Mouse (Mus musculus) embryonic facial prominence, embryonic 14.5 days (tissue): Measurements from ENCODE around the gene Kdelc2. TPM values are rescaled to one million over a fixed set of nuclear protein-coding genes. Genes with fewer than 3 reads are reported as not detected.

ENCODE experiments used
- ATAC-seq: fragments of 200-750 bp; cut with Nextera tagmentation; 2 replicates; pipeline ENCODE4 v1.8.0; 2017; ENCODE audit warnings: low read depth, moderate number of reproducible peaks, moderate TSS enrichment
- DNase-seq: peaks from one replicate; pipeline ENCODE4 v3.0.0-alpha.2; 2015; ENCODE audit warnings: low spot score
- H3K27ac ChIP-seq: fragments of 300-500 bp; sonication (generic); replicated peaks from 2 replicates; pipeline ENCODE4 v1.5.1; 2014; ENCODE audit warnings: low read depth, mild to moderate bottlenecking, low read length, moderate library complexity
- H3K27me3 ChIP-seq: fragments of 300-500 bp; sonication (generic); replicated peaks from 2 replicates; pipeline ENCODE4 v1.6.1; 2014; ENCODE audit warnings: low read length; ENCODE audit not compliant: control insufficient read depth, insufficient read depth
- H3K36me3 ChIP-seq: fragments of 300-500 bp; sonication (generic); 2 replicates; pipeline ENCODE4 v1.6.1; 2014; ENCODE audit warnings: low read length, mixed read lengths; ENCODE audit not compliant: control insufficient read depth, insufficient read depth
- H3K4me1 ChIP-seq: fragments of 300-500 bp; sonication (generic); 2 replicates; pipeline ENCODE4 v1.6.1; 2014; ENCODE audit warnings: antibody characterized with exemption, low read length; ENCODE audit not compliant: control insufficient read depth, insufficient read depth
- H3K4me2 ChIP-seq: fragments of 300-500 bp; sonication (generic); 2 replicates; pipeline ENCODE4 v1.6.1; 2014; ENCODE audit warnings: low read depth, mild to moderate bottlenecking, low read length, moderate library complexity, mixed read lengths
- H3K4me3 ChIP-seq: fragments of 300-500 bp; sonication (generic); 2 replicates; pipeline ENCODE4 v1.5.1; 2014; ENCODE audit warnings: low read depth, mild to moderate bottlenecking, low read length
- H3K9ac ChIP-seq: fragments of 300-500 bp; sonication (generic); 2 replicates; pipeline ENCODE4 v1.6.1; 2014; ENCODE audit warnings: low read depth, mild to moderate bottlenecking, low read length, moderate library complexity, mixed read lengths
- H3K9me3 ChIP-seq: fragments of 300-500 bp; sonication (generic); 2 replicates; pipeline ENCODE4 v1.6.1; 2016; ENCODE audit warnings: low read length; ENCODE audit not compliant: control insufficient read depth
- WGBS: fragments of 180-500 bp; shearing (Covaris S2); extraction: QIAGEN DNeasy Blood & Tissue Kit; methylation state at CpG from one replicate; pipeline ENCODE4 v1.1.7; 2014; 5-methylcytosine and 5-hydroxymethylcytosine counted together
- polyA plus RNA-seq: library from polyadenylated mRNA; unstranded; fragments of >200 nt; fragmentation: Nextera tagmentation; extraction: Ambion mirVana; gene quantifications from 2 replicates; pipeline ENCODE4 v1.2.1, GENCODE M21; 2014

The Kdelc2 gene
- polyA plus RNA-seq, 1 experiment from 2014 or later: 29.8 TPM

GRCm38 (mm10) chr9:53346402-53346801 is 37.4 kb upstream of the Kdelc2 start:
- Histone ChIP-seq H3K4me2 (no peak overlapping the region), H3K9me3 (peaks cover 11% of the 10 kb centered on the region), H3K9ac (no peak overlapping the region), H3K27me3 (no peaks in the 10 kb centered on the region; the same call in 1 of the 2 replicates), H3K4me3 (no peak overlapping the region), H3K36me3 (no peaks in the 10 kb centered on the region), H3K27ac (no peak overlapping the region), H3K4me1 (no peaks in the 10 kb centered on the region)
- no peak for ATAC-seq
- DNase-seq: no peak
- 62% methylated on average over 6 of the region's 6 CpGs for WGBS

- no peak for DNase-seq
Observed at GRCm38 (mm10) chr9:53349211-53349610, 34.6 kb upstream of the Kdelc2 start.

DNA sequence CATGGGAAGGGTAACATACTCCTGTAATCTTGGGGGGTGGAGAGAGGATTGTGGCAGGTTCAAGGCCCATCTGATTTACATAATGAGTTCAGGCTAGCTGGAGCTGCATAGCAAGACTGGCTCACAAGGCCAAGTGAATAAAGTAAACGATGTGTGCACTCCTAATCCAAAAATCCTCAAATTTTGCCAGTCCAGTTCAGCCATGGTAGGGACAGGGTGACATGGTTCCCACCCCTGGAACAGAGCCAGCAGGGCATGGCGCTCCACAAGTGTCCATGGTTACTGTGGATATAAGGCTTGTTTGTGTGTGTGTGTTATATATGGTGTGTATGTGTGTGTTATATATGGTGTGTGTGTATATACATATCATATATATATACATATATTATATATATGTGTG is 33.5 kb upstream of the Kdelc2 start:
- Histone ChIP-seq H3K4me2 (no peak overlapping the region), H3K27ac (no peak overlapping the region), H3K36me3 (no peaks in the 10 kb centered on the region), H3K9ac (no peak overlapping the region), H3K4me1 (no peaks in the 10 kb centered on the region), H3K4me3 (no peak overlapping the region), H3K27me3 (no peaks in the 10 kb centered on the region), H3K9me3 (peaks cover 11% of the 10 kb centered on the region)
- no peak for ATAC-seq
- DNase-seq: no peak
- WGBS: 82% methylated on average over 2 of the region's 2 CpGs

More at GRCm38 (mm10) chr9:53349211-53349610, 34.6 kb upstream of the Kdelc2 start:
- no peak overlapping the region for H3K9ac ChIP-seq
- H3K4me3 ChIP-seq: no peak overlapping the region
- H3K4me1 ChIP-seq: no peaks in the 10 kb centered on the region
- 96% methylated on average over 1 of the region's 1 CpGs for WGBS
- peaks cover 11% of the 10 kb centered on the region for H3K9me3 ChIP-seq
- H3K4me2 ChIP-seq: no peak overlapping the region
- no peak for ATAC-seq
- H3K27ac ChIP-seq: no peak overlapping the region
- no peaks in the 10 kb centered on the region for H3K36me3 ChIP-seq
- H3K27me3 ChIP-seq: no peaks in the 10 kb centered on the region

DNA sequence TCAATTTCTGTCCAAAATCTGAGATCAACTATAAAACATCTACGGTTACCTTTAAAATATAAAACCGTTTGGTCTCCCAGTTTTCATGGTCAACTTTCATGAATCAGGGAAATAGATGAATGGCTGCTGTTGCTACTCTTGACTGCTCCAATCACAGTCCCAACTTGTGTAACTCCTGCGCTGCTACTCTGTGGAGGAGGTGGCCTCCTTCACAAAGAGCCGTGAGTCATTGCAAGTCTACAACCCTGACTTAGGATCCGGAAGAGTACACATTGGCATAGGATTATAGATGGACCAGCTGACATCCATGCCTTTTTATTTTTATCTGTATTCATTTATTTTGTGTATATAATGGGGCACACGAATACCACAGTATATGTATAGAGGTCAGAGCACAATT is 31.9 kb upstream of the Kdelc2 start:
- H3K27ac ChIP-seq: no peak overlapping the region

GRCm38 (mm10) chr9:53353161-53353560 is 30.7 kb upstream of the Kdelc2 start:
- Histone ChIP-seq H3K27ac (no peak overlapping the region), H3K36me3 (no peaks in the 10 kb centered on the region), H3K4me2 (no peak overlapping the region), H3K9me3 (peaks cover 11% of the 10 kb centered on the region), H3K9ac (no peak overlapping the region), H3K27me3 (no peaks in the 10 kb centered on the region), H3K4me1 (no peaks in the 10 kb centered on the region), H3K4me3 (no peak overlapping the region)
- ATAC-seq (no peak), DNase-seq (no peak)
- 91% methylated on average over 5 of the region's 5 CpGs for WGBS

More for the DNA sequence above, 31.9 kb upstream of the Kdelc2 start:
- WGBS: 88% methylated on average over 6 of the region's 6 CpGs
- peaks cover 11% of the 10 kb centered on the region for H3K9me3 ChIP-seq
- H3K27me3 ChIP-seq: no peaks in the 10 kb centered on the region
- no peaks in the 10 kb centered on the region for H3K36me3 ChIP-seq
- H3K9ac ChIP-seq: no peak overlapping the region
- H3K4me1 ChIP-seq: no peaks in the 10 kb centered on the region
- DNase-seq: no peak
- no peak overlapping the region for H3K4me3 ChIP-seq
- ATAC-seq: no peak
- H3K4me2 ChIP-seq: no peak overlapping the region

GRCm38 (mm10) chr9:53356219-53357155 is 27.3 kb upstream of the Kdelc2 start:
- Histone ChIP-seq H3K27ac (no peak overlapping the region), H3K27me3 (no peaks in the 10 kb centered on the region), H3K4me3 (no peak overlapping the region), H3K4me1 (no peaks in the 10 kb centered on the region), H3K4me2 (no peak overlapping the region), H3K9ac (no peak overlapping the region), H3K9me3 (no peaks in the 10 kb centered on the region), H3K36me3 (no peaks in the 10 kb centered on the region)
- ATAC-seq (peak; percentile 80), DNase-seq (peak; percentile 71)
- WGBS: 47% methylated on average over 14 of the region's 14 CpGs

- no peaks in the 10 kb centered on the region for H3K4me1 ChIP-seq
- no peak overlapping the region for H3K9ac ChIP-seq
- no peak for ATAC-seq
- no peaks in the 10 kb centered on the region for H3K27me3 ChIP-seq
- no peaks in the 10 kb centered on the region for H3K36me3 ChIP-seq
- H3K27ac ChIP-seq: no peak overlapping the region
- H3K4me3 ChIP-seq: no peak overlapping the region
- DNase-seq: no peak
- H3K4me2 ChIP-seq: no peak overlapping the region
- 55% methylated on average over 3 of the region's 3 CpGs for WGBS
- no peaks in the 10 kb centered on the region for H3K9me3 ChIP-seq
Observed at GRCm38 (mm10) chr9:53371339-53371738, 12.5 kb upstream of the Kdelc2 start.

DNA sequence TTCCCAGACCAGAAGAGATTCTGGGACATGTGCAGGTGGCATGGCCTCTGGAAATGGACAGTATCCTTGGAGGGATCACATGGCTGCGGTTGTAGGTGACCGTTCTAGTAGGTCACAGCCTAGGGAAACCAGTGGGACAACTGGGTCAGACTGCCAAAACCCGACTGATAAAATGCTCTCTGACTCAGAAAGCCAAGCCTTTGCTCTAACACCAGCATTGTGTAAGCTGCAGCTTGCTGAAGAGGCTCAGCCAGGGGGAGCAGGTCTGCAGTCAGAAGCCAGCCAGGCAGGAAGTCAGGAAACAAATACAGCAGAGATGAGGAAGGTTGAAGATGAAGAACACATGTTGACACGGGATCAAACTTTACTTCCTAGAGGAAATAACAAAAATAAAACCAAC is 7.9 kb upstream of the Kdelc2 start:
- H3K4me3 ChIP-seq: no peak overlapping the region
- H3K9ac ChIP-seq: no peak overlapping the region
- peak; percentile 13 for DNase-seq
- 65% methylated on average over 4 of the region's 4 CpGs for WGBS
- no peak overlapping the region for H3K27ac ChIP-seq
- no peak for ATAC-seq
- H3K9me3 ChIP-seq: no peaks in the 10 kb centered on the region
- H3K4me2 ChIP-seq: no peak overlapping the region
- H3K4me1 ChIP-seq: no peaks in the 10 kb centered on the region
- no peaks in the 10 kb centered on the region for H3K27me3 ChIP-seq
- H3K36me3 ChIP-seq: no peaks in the 10 kb centered on the region

DNA sequence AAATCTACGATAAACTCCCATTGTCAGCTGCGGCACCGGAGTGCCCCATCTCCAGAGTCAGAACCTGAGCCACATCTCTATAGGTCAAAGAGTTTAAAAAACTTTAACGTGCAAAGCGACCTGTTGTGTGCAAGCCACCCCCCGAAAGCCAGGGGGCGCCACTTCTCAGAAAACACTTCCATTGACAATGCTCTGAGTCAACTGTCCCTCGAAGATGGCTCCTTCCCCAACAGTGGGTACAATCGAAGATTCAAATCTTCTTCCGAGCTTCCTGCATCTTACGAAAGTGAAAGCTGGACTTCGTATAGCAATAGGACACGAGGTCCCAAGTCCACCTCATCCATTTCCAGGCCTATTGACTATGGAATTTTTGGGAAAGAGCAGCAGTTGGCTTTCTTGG is 7.0 kb upstream of the Kdelc2 start:
- no peak for DNase-seq

More for the DNA sequence above, 7.0 kb upstream of the Kdelc2 start:
- no peak overlapping the region for H3K4me3 ChIP-seq
- 83% methylated on average over 13 of the region's 13 CpGs for WGBS
- H3K9me3 ChIP-seq: no peaks in the 10 kb centered on the region
- H3K4me1 ChIP-seq: no peaks in the 10 kb centered on the region
- H3K27me3 ChIP-seq: no peaks in the 10 kb centered on the region
- H3K4me2 ChIP-seq: no peak overlapping the region
- H3K9ac ChIP-seq: no peak overlapping the region
- H3K36me3 ChIP-seq: no peaks in the 10 kb centered on the region
- H3K27ac ChIP-seq: no peak overlapping the region
- ATAC-seq: no peak
